Mouse (Mus musculus) adrenal gland, postnatal 36 days (tissue): Measurements from ENCODE around the gene Vmn1r152. TPM values are rescaled to one million over a fixed set of nuclear protein-coding genes. Genes with fewer than 3 reads are reported as not detected.
"Not testable (repeated sequence)": the region's sequence is repeated elsewhere in the genome, so short reads cannot be mapped to it uniquely, and the experiment has no call there.

ENCODE experiments used
- DNase-seq, 2 experiments: peaks; one replicate each; pipeline ENCODE4 v3.0.0; 2021; ENCODE audit warnings: mixed read lengths in 1 of 2
- long read RNA-seq, 2 experiments: library from polyadenylated mRNA; stranded (forward); transcript quantifications; one replicate each; pipeline ENCODE4 v2.0.0; 2021; ENCODE audit warnings: borderline sequencing depth in 2 of 2
- total RNA-seq, 2 experiments: library from RNA; stranded (reverse); gene quantifications; 2 replicates each; pipeline ENCODE4 v1.2.3; 2021

Vmn1r152 gene
- not detected for total RNA-seq
- long read RNA-seq, experiment 1 = 0 reads
- long read RNA-seq, experiment 2 = 0 reads

DNA sequence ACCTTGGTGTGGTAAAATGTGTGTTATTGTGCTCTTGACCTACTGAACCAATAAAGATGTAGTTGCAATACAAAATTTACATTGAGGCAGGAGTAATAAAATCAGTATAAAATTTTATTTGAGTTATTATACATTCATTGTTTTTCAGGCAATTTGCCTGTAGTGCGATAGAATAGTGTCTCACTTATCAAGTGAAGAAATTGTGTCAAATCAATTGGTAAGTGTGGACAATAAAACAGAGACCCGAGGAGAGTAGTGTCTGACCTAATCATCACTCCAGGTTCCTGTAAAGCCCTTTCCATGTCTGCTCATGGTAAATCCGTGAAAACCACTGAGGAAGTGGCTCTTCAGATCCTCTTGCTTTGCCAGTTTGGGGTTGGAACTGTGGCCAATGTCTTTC lies at the start of gene Vmn1r152:
Vmn1r152 (plus strand) TSS at position 301 of the 400 bp plus-strand sequence.
- DNase-seq = not testable (repeated sequence)

DNA sequence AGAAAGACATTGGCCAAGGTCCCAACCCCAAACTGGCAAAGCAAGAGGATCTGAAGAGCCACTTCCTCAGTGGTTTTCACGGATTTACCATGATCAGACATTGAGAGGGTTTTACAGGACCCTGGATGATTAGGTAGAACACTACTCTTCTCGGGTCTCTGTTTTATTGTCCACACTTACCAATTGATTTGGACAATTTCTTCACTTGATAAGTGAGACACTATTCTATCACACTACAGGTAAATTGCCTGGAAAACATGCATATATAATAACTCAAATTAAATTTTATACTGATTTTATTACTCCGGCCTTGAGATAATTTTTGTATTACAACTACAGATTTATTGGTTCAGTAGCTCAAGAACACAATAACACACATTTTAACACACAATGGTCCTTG lies 23.2 kb upstream of the Vmn1r152 start, which contains the start of gene Vmn1r151:
Vmn1r151 (minus strand) TSS at position 101 of the 400 bp plus-strand sequence.
- DNase-seq = not testable (repeated sequence)

DNA sequence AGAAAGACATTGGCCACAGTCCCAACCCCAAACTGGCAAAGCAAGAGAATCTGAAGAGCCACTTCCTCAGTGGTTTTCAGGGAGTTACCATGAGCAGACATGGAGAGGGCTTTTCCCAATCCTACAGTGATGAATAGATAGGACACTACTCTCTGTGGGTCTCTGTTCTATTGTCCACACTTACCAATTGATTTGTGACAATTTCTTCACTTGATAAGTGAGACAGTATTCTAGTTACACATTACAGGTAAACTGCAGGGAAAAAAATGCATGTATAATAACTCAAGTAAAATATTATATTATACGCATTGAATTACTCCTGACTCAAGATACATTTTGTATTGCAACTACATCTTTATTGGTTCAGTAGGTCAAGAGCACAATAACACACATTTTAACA lies 12.0 kb downstream of the Vmn1r152 start, which contains the start of gene Gm8677:
Gm8677 (minus strand) TSS at position 101 of the 400 bp plus-strand sequence.
- DNase-seq = not testable (repeated sequence)

DNA sequence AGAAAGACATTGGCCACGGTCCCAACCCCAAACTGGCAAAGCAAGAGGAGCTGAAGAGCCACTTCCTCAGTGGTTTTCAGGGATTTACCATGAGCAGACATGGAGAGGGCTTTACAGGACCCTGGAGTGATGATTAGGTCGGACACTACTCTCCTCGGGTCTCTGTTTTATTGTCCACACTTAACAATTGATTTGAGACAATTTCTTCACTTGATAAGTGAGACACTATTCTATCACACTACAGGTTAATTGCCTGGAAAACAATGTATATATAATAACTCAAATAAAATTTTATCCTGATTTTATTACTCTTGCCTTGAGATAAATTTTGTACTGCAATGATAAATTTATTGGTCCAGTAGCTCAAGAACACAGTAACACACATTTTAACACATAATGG lies 42.5 kb downstream of the Vmn1r152 start, which contains the start of gene Gm4201:
Gm4201 (minus strand) TSS at position 101 of the 400 bp plus-strand sequence.
- DNase-seq = not testable (repeated sequence)

Other genes starting within 250 kb of the Vmn1r152 start
- gene Gm4187, start 193.2 kb upstream of the Vmn1r152 start, total RNA-seq = not detected
- gene Gm8660, start 151.9 kb upstream of the Vmn1r152 start, total RNA-seq = not detected
- not detected for gene Vmn1r148, start 109.4 kb upstream of the Vmn1r152 start, total RNA-seq
- gene Vmn1r149, start 84.7 kb upstream of the Vmn1r152 start, total RNA-seq = not detected
- gene Gm10665, start 58.9 kb upstream of the Vmn1r152 start, total RNA-seq = not detected
- not detected for gene Vmn1r151, start 23.3 kb upstream of the Vmn1r152 start, total RNA-seq
- not detected for gene Gm8677, start 11.9 kb downstream of the Vmn1r152 start, total RNA-seq
- gene Gm4201, start 42.4 kb downstream of the Vmn1r152 start, total RNA-seq = not detected
- not detected for gene Gm4565, start 65.2 kb downstream of the Vmn1r152 start, total RNA-seq
- gene Vmn1r155, start 135.1 kb downstream of the Vmn1r152 start, total RNA-seq = not detected
- gene Gm8693, start 169.3 kb downstream of the Vmn1r152 start, total RNA-seq = not detected
- not detected for gene Gm4567, start 196.7 kb downstream of the Vmn1r152 start, total RNA-seq
- gene Vmn1r157, start 238.7 kb downstream of the Vmn1r152 start, total RNA-seq = not detected